Mouse (Mus musculus): ENCODE measurements around the gene Ttll7. TPM values are rescaled to one million over a fixed set of nuclear protein-coding genes. Genes with fewer than 3 reads are reported as not detected.

Ttll7 gene
- polyA plus RNA-seq, 1 experiment from 2014 or later, result 7.8 TPM

- Histone ChIP-seq H3K36me3 (replicated peaks) (no peaks in the 10 kb centered on the region; the same call in 1 of the 2 replicates), H3K27me3 (replicated peaks) (no peaks in the 10 kb centered on the region), H3K9me3 (no peaks in the 10 kb centered on the region), H3K4me2 (no peak overlapping the region), H3K9ac (no peak overlapping the region), H3K4me3 (no peak overlapping the region), H3K4me1 (0 out of 2 replicates have a peak, but pooled peaks cover 4% of the 10 kb centered on the region), H3K27ac (no peak overlapping the region)
- ATAC-seq (replicated peaks), result no peak
- 72% methylated on average over 8 of the region's 8 CpGs for WGBS
Measured at GRCm38 (mm10) chr3:146917891-146918290, 65.7 kb downstream of the Ttll7 start.

DNA sequence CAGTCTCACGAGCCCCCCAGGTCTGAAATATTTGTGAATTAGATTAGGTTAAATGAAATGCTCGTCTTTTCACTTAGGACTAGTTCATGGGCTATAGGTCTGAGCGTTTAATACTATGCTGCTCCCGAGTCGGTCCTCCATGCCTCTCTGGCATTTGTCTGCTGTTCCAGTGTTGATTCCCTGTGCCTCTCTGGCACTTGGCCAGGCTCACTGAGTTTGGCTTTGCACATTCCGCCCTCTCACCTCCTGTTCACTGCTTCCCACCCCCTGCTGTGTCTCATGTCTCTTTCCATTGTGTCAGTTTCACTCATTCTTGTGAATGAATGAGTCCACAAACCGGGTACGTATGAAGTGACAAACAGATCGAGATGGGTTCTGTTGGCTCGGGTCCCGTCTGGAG, 66.2 kb downstream of the Ttll7 start:
- Histone ChIP-seq H3K9me3 (no peaks in the 10 kb centered on the region), H3K4me2 (no peak overlapping the region), H3K27me3 (replicated peaks) (no peaks in the 10 kb centered on the region), H3K9ac (no peak overlapping the region), H3K27ac (no peak overlapping the region), H3K4me1 (0 out of 2 replicates have a peak, but pooled peaks cover 4% of the 10 kb centered on the region), H3K4me3 (no peak overlapping the region), H3K36me3 (replicated peaks) (no peaks in the 10 kb centered on the region; the same call in 1 of the 2 replicates)
- ATAC-seq (replicated peaks), result no peak
- 65% methylated on average over 11 of the region's 11 CpGs for WGBS

GRCm38 (mm10) chr3:146927311-146928015, 75.3 kb downstream of the Ttll7 start:
- WGBS, result 89% methylated on average over 6 of the region's 6 CpGs
- no peak overlapping the region for H3K4me2 ChIP-seq
- H3K9me3 ChIP-seq, result no peaks in the 10 kb centered on the region
- no peak overlapping the region for H3K4me3 ChIP-seq
- H3K36me3 ChIP-seq (replicated peaks), result no peaks in the 10 kb centered on the region; the same call in 1 of the 2 replicates
- no peak overlapping the region for H3K27ac ChIP-seq
- H3K27me3 ChIP-seq (replicated peaks), result no peaks in the 10 kb centered on the region
- ATAC-seq (replicated peaks), result no peak
- no peak overlapping the region for H3K9ac ChIP-seq
- H3K4me1 ChIP-seq, result no peaks in the 10 kb centered on the region

DNA sequence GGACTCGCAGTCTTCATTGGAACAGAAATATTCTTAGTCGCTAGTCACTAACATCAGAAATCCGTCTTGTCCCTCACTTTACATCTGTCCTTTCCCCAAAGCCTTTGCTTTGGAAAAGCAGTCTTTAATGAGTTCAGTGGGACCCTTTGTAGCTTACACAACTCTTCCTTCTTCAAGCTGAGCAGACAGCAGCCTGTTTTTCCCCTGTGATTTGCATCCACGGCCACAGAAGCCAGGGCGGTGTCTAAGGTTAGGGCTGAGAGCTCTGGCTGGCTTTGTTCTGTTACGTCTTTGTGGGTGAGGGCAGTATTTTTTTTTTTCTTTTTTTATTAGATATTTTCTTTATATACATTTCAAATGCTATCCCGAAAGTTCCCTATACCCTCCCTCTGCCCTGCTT, 76.0 kb downstream of the Ttll7 start:
- 85% methylated on average over 7 of the region's 7 CpGs for WGBS

GRCm38 (mm10) chr3:146929011-146929410, 76.8 kb downstream of the Ttll7 start:
- no peak overlapping the region for H3K4me3 ChIP-seq
- no peaks in the 10 kb centered on the region for H3K27me3 ChIP-seq (replicated peaks)
- no peak overlapping the region for H3K9ac ChIP-seq
- H3K36me3 ChIP-seq (replicated peaks), result no peaks in the 10 kb centered on the region; the same call in 1 of the 2 replicates
- no peak overlapping the region for H3K4me2 ChIP-seq
- no peaks in the 10 kb centered on the region for H3K4me1 ChIP-seq
- WGBS, result 74% methylated on average over 5 of the region's 5 CpGs
- H3K27ac ChIP-seq, result no peak overlapping the region
- no peak for ATAC-seq (replicated peaks)
- no peaks in the 10 kb centered on the region for H3K9me3 ChIP-seq

More for the DNA sequence above, 76.0 kb downstream of the Ttll7 start:
- Histone ChIP-seq H3K27me3 (replicated peaks) (no peaks in the 10 kb centered on the region), H3K36me3 (replicated peaks) (no peaks in the 10 kb centered on the region; the same call in 1 of the 2 replicates), H3K4me1 (no peaks in the 10 kb centered on the region), H3K4me2 (no peak overlapping the region), H3K27ac (no peak overlapping the region), H3K9ac (no peak overlapping the region), H3K9me3 (no peaks in the 10 kb centered on the region), H3K4me3 (no peak overlapping the region)
- ATAC-seq (replicated peaks), result no peak

- no peaks in the 10 kb centered on the region for H3K9me3 ChIP-seq
- no peak overlapping the region for H3K27ac ChIP-seq
- ATAC-seq (replicated peaks), result no peak
- H3K4me3 ChIP-seq, result no peak overlapping the region
- H3K27me3 ChIP-seq (replicated peaks), result no peaks in the 10 kb centered on the region
- no peak overlapping the region for H3K4me2 ChIP-seq
- H3K4me1 ChIP-seq, result no peaks in the 10 kb centered on the region
- WGBS, result 93% methylated on average over 9 of the region's 9 CpGs
- peaks cover 9% of the 10 kb centered on the region for H3K36me3 ChIP-seq (replicated peaks)
- H3K9ac ChIP-seq, result no peak overlapping the region
Measured at GRCm38 (mm10) chr3:146931190-146931589, 79.0 kb downstream of the Ttll7 start.

DNA sequence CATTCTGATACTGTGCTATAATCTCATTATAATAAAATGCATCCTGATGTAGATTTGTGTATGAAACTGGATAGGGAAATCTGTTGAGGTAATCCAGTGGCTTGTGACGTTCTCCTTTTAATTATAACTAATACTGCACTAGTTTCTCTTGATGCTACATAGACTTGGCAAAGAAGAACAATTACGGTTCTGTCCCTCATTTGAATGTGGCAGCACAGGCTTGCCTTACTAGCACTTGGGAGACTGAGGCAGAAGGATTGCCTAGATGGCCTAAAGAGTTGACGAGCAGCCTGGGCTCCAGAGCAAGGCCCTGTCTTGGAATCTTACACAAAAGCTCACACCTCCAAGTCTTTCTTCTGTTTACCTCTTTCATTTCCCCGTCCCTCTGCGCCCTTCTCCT, 80.3 kb downstream of the Ttll7 start:
- H3K9ac ChIP-seq, result no peak overlapping the region
- H3K4me2 ChIP-seq, result no peak overlapping the region
- H3K36me3 ChIP-seq (replicated peaks), result peaks cover 9% of the 10 kb centered on the region
- H3K27me3 ChIP-seq (replicated peaks), result no peaks in the 10 kb centered on the region
- no peaks in the 10 kb centered on the region for H3K4me1 ChIP-seq
- H3K9me3 ChIP-seq, result no peaks in the 10 kb centered on the region
- no peak overlapping the region for H3K4me3 ChIP-seq
- no peak overlapping the region for H3K27ac ChIP-seq
- ATAC-seq (replicated peaks), result no peak
- WGBS, result 86% methylated on average over 5 of the region's 5 CpGs

- Histone ChIP-seq H3K36me3 (replicated peaks) (peaks cover 9% of the 10 kb centered on the region), H3K27ac (no peak overlapping the region), H3K4me2 (no peak overlapping the region), H3K4me1 (no peaks in the 10 kb centered on the region), H3K27me3 (replicated peaks) (no peaks in the 10 kb centered on the region), H3K9ac (no peak overlapping the region), H3K9me3 (no peaks in the 10 kb centered on the region), H3K4me3 (no peak overlapping the region)
- no peak for ATAC-seq (replicated peaks)
- 85% methylated on average over 4 of the region's 4 CpGs for WGBS
Measured at GRCm38 (mm10) chr3:146936888-146937287, 84.7 kb downstream of the Ttll7 start.

DNA sequence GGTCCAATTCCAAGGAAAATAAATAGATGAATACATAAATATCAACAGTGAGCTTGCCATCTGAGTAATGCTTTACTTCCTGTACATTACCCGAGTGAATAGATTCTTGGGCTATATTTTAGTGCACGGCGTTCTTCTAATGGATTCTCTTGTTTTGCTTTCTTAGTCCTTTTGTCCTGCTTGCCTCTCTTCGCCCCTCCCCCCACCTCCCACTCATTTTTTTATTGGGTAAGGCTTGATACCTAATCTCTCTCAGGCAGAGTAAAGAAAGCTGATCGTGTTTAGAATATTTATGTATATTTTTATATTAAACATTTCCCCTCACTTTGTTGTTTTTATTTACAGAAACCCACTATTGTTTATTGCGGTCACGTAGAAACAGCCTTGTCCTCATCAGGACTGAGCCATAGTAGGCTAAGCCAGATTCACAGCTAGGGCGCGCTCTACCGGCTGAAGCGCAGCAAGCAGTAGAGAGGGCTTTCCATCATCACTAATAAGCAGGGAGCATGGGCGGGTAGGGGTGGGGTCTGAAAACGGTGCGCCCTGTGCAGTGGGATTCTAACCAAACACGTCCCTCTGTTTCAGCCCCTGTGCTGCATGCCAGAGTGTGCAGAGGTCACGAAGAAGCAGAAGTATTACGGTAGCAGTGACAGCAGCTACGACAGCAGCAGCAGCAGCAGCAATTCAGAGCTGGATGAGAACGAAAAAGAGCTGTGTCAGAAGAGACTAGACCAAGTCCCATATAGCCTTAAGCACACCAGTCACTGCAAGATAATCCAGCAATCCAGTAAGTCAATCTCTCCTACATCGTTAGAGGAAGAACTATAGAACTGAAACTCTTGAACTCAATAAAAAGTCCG, 87.5 kb downstream of the Ttll7 start:
- WGBS, result 27% methylated on average over 21 of the region's 21 CpGs
- Histone ChIP-seq H3K27ac (no peak overlapping the region), H3K9me3 (no peaks in the 10 kb centered on the region), H3K9ac (no peak overlapping the region), H3K36me3 (replicated peaks) (peaks cover 8% of the 10 kb centered on the region), H3K4me3 (no peak overlapping the region), H3K27me3 (replicated peaks) (no peaks in the 10 kb centered on the region), H3K4me1 (no peaks in the 10 kb centered on the region), H3K4me2 (peak overlapping the region; percentile 25; the same call in 1 of the 2 replicates)
- peak; percentile 92 for ATAC-seq (replicated peaks)

- no peaks in the 10 kb centered on the region for H3K27me3 ChIP-seq (replicated peaks)
- H3K9ac ChIP-seq, result no peak overlapping the region
- no peaks in the 10 kb centered on the region for H3K9me3 ChIP-seq
- ATAC-seq (replicated peaks), result no peak
- H3K36me3 ChIP-seq (replicated peaks), result no peaks in the 10 kb centered on the region
- no peak overlapping the region for H3K4me3 ChIP-seq
- no peak overlapping the region for H3K4me2 ChIP-seq
- 99% methylated on average over 2 of the region's 2 CpGs for WGBS
- H3K27ac ChIP-seq, result no peak overlapping the region
- 0 out of 2 replicates have a peak, but pooled peaks cover 2% of the 10 kb centered on the region for H3K4me1 ChIP-seq
Measured at GRCm38 (mm10) chr3:146943101-146943500, 90.9 kb downstream of the Ttll7 start.

- Histone ChIP-seq H3K36me3 (replicated peaks) (no peaks in the 10 kb centered on the region), H3K4me2 (no peak overlapping the region), H3K27me3 (replicated peaks) (no peaks in the 10 kb centered on the region), H3K9me3 (no peaks in the 10 kb centered on the region), H3K27ac (no peak overlapping the region), H3K9ac (no peak overlapping the region), H3K4me3 (no peak overlapping the region), H3K4me1 (0 out of 2 replicates have a peak, but pooled peaks cover 2% of the 10 kb centered on the region)
- WGBS, result 30% methylated on average over 2 of the region's 2 CpGs
- peak; percentile 60 for ATAC-seq (replicated peaks)
Measured at GRCm38 (mm10) chr3:146945342-146945741, 93.2 kb downstream of the Ttll7 start.

- Histone ChIP-seq H3K9me3 (no peaks in the 10 kb centered on the region), H3K36me3 (replicated peaks) (no peaks in the 10 kb centered on the region), H3K27me3 (replicated peaks) (no peaks in the 10 kb centered on the region), H3K9ac (0 out of 2 replicates have a peak overlapping the region, but pooled peaks have one; percentile 31), H3K27ac (peak overlapping the region; percentile 53; the same call in 1 of the 2 replicates), H3K4me2 (peak overlapping the region; percentile 55), H3K4me3 (peak overlapping the region; percentile 35), H3K4me1 (0 out of 2 replicates have a peak, but pooled peaks cover 2% of the 10 kb centered on the region)
- ATAC-seq (replicated peaks), result peak; percentile 82
- under 1% methylated on average over 13 of the region's 13 CpGs for WGBS
Measured at GRCm38 (mm10) chr3:146945887-146946286, 93.7 kb downstream of the Ttll7 start.

Data from midbrain, embryonic 15.5 days (tissue).